Mouse (Mus musculus) G1E-ER4 (cell line): ENCODE results near the gene Angptl3. TPM values are rescaled to one million over a fixed set of nuclear protein-coding genes. Genes with fewer than 3 reads are reported as not detected.

ENCODE experiments used
- GATA1 ChIP-seq: IDR thresholded peaks from one replicate; pipeline ENCODE4 v1.8.0; 2012; ENCODE audit warnings: low read length, inconsistent platforms
- polyA plus RNA-seq: library from polyadenylated mRNA; stranded (reverse); fragments of >175 nt; gene quantifications from 2 replicates; pipeline ENCODE4 v1.2.3, GENCODE M21; 2012

Gene Angptl3
- not detected in 2 replicates for polyA plus RNA-seq

DNA sequence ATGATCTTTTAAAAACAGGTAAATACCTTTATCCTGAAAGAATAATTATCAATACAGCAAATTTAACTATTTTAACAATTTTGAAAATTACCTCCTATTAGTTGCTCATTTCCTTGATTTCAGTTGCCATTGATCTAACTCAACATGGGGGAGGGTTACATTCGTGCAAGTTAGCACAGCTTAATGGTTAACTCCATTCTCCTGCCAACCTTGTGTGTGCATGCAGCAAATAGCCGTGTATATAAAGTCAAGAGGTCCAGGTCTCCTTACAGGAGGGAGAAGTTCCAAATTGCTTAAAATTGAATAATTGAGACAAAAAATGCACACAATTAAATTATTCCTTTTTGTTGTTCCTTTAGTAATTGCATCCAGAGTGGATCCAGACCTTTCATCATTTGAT lies at the start of gene Angptl3:
Gene Angptl3 (plus strand): TSS at position 269 of the 400 bp plus-strand sequence.
- no peak for TF ChIP-seq GATA1

DNA sequence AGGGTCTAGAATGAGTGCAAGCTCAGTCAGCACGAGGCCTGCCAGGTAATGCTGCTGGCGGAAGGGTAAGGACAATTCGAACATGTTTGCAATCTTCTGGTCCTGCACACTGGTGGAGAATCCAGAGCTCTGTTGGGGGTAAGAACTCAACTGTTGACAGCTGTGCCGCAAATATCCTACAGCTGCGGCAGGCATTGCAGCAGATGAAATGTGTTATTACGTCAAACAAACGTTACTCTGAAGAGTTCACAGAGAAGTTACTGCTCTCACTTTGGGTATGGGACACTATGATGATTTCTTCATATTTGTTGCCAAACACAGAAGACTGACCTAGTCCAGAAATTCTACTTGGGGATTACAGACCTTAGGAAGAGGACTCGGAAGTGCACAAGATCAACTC lies 46.1 kb upstream of the Angptl3 start:
- no peak for TF ChIP-seq GATA1

DNA sequence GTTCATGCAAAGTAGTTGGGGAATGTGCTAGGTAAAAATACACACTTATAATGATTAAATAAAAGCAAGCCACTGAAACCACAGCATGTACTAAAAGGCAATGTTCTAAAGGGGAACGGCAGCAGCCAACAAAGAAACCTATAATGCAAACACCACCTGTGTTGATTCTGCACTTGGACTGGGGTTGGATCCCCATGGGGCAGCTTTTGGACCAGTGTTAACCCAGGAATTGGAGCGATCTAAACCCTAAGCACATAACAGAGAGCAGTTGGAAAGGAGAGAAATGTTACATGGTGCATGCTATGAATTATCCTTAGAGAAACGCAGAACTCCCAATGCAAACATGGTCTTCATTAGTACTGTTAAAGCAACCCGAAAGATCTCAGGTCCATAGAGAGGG lies 37.3 kb upstream of the Angptl3 start:
- no peak for TF ChIP-seq GATA1

DNA sequence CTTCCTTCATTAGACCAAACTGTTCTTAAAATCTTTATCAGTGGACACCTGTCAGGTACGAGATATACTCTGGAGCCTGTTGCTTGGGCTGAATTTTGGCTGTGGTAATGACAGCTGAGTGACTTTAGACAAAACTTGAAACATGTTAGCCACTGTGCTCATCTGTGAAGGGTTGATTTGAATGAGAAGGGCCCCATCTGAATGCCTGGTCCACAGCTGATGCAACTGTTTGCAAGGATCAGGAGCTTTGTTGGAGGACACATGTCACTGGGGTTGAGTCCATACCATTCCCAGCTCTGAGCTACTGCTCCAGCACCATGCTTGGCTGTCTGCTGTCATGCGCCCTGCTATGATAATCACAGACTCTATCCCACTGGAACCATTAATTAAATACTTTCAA lies 25.2 kb upstream of the Angptl3 start:
- TF ChIP-seq GATA1, result no peak

DNA sequence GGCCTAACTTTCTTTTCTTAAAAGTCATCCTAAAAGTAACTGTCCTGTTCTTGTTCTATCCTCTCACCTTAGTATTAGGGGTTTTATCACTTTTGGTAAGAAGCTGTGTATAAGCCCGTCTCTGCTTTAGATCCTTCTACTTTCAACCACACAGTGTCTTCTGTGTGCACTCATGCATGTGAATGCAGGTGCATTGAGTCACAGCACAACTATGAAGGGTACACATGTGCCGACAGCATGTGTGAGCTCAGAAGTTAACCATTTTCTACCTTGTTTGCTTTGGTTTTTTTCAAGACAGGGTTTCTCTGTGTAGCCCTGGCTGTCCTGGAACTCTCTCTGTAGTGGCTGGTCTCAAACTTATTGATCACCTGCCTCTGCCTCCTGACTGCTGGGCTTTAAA lies 24.4 kb upstream of the Angptl3 start:
- TF ChIP-seq GATA1, result no peak

DNA sequence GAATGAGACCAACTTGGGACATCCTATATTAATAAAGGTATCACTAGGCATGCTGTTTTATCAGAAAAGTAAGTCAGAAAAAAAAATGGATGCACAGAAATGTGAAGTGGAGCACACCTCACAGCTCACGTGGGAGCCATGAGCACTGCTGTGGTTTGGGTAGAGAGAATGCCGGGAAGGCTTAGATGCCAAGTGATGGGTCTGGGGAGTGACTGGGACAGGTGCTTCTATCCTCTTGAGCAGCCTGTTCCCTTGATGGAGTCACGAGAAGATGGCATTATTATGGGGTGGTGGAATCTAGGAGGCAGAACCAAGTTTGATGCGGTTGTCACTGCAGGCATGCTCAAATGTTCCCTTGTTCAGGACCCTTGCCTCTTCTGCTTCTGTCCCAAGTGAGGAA lies 19.7 kb upstream of the Angptl3 start:
- TF ChIP-seq GATA1, result no peak

DNA sequence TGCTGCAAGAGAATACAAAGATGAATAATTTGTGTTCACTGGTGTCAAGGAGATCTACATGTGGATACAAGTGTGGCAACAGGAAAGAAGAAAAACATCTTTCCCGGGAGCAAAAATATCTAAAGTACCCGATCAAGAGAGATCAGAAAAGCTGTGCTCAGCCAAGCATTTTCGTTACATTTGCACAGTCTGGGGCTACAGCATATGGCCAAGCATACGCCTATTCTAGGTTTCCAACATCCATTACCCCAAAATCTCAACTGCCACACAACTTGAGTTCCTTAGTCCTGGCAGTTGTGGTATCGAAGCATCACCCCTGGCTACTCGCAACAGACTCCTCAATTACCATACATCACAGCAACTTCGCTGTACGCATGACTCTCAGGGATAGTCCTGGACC lies 8.5 kb upstream of the Angptl3 start:
- TF ChIP-seq GATA1, result no peak

DNA sequence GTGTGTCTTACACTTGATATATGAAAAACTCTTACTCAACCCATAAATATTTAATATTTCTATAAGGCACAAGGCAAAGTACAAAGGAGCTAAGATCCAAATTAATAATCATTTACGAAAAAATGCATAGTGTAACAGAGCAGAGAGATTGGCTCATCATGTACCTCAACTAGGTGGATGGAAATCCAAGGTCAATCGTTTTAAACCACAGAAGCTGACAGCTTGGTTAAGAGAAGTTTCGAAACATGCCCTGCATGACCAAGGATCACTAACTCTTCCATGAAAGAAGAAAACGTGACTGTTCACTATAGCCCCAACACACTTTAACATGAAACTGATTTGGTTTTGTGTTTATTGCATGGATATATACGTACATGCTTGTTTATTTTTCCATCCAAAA lies 2.4 kb upstream of the Angptl3 start:
- TF ChIP-seq GATA1, result no peak

DNA sequence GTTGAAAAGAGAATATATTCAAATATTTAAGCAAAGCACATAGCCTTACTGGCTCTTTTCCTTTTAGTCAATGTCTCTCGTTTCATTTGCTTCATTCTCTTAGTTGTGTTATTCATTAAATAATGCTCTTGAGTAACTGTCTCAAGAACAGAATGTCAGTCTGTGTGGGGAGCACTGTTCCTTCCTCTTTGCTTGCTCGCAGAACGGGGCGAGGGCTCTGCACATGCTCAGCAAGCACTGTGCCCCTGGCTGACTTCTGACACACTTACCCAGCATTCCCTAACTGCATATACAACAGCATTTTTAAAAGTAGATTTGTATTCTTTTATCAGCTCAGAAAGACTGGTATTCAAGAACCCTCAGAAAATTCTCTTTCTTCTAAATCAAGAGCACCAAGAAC lies 2.2 kb downstream of the Angptl3 start:
- no peak for TF ChIP-seq GATA1

DNA sequence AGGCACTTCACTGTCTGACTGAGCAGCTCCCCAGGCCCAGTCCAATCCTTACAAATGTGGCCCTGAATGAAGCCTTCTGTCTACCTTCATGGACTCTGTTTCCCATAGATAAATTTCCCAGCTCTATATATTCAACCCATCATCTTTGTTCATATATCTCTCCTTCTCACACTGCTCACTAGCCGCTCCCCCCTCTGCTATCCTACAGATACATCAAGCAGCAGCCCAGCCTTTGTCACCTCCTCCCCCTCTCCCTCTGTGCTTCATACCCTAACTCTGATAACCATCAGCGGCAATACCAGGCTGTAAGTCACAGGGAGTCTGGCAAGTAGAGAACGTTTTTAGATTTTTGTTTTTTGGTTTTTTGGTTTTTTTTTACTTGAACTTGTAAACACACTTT lies 14.1 kb downstream of the Angptl3 start:
- no peak for TF ChIP-seq GATA1

DNA sequence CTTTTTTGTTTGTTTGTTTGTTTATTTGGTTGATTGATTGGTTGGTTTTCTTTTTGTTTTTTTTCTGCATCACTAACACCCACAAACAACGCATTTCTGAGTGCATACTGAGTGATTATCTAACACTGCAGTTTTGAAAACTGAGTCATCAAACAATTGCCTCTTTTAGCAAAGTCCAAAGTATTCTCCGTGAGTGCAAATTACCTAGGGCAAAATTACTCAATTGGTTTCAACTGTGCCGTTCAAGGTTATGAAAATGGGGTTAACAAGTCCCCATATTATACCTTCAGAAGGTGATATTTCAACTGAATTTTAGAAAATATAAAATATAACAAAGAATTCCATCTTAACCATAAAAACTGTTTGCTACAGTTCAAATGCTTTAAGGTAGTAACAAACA lies 15.7 kb downstream of the Angptl3 start:
- no peak for TF ChIP-seq GATA1

DNA sequence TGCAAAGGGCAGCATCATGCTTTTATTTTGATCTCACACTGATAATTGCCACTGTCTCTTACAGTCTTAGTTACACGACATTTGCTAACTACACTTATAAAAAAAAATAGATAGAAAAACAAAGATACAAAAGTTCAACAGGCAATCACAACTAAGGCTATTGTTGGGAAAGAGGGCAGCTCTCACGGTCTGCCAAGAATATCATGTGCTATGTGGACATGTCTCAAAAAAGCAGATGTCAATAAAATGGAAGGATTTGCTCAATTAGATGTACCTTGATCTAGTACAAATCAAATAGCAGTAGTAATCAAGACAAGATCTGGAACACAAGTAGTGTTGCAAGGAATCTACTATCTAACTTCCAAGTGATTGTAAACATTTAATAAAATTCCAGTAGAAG lies 17.8 kb downstream of the Angptl3 start:
- TF ChIP-seq GATA1, result no peak

DNA sequence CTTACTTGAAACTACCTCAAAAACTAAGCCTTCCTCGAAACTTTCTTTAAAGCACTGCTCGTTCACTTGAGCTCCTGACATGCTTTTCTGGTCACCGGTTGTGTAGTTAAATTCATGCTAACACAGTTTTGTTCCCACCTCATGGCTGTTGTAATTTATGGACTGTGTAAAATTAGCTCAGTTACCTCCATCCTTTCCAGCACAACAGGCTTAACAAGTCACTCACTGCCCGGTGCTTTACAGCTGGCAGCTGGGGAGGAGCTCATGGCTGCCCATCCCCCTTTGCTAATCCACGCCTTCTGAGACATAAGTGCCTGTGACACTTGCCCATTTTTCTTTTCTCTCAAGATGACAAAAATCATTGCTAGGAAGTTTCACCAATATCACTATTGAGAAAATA lies 33.8 kb downstream of the Angptl3 start:
- no peak for TF ChIP-seq GATA1

DNA sequence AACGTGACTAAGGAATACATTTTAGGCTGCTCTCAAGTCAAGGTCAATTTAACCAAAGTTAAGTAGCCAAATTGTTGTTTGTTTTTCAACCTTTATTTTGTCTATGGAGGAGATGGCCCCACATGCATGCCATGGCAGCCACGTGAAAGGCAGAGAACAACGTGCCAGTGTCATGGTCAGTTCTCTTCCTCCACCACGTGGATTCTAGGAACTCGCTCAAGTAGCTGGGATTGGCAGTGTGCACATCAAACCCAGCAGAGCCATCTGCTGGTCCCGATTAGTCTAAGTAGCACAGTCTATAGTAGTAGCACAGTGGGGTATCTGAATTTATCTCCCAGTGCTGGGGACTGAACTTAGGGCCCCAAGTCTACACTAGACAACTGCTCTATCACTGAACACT lies 38.1 kb downstream of the Angptl3 start:
- TF ChIP-seq GATA1, result no peak

DNA sequence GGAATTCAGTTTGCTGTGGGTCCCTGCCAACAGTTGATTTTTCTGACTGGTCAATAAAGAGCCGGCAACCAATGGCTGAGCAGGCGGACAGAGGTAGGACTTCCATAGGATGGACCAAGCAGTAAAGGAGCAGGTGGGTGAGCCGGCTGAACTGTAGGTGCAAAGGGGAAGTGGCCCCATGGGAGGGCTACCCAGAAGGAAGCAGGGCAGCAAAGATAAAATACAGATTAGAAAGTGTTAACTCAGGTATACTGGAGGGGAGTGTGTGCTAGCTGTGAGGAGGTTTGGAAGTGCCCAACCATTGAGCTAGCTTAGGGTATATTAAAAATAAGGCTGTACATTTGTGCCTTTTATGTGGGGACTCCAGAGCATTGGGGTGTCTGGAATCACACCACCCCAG lies 47.3 kb downstream of the Angptl3 start:
- no peak for TF ChIP-seq GATA1

DNA sequence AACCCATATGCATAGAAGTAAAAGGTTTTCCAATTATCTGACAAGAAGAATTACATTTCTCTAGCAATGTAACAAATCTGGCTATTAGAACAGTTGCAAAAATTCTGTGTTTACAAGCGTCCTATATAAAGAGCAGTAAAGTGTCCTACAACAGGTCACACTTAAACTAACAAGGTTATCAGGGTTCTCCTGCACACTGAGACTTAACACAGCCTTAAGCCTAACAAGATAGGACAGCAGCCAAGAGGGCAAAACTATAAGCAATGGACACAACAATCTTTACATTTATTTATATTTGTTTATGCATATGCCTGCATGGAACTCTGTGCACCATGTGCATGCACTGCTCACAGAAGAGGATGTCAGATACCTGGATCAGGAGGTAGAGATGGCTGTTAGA lies 50.4 kb downstream of the Angptl3 start:
- TF ChIP-seq GATA1, result no peak

DNA sequence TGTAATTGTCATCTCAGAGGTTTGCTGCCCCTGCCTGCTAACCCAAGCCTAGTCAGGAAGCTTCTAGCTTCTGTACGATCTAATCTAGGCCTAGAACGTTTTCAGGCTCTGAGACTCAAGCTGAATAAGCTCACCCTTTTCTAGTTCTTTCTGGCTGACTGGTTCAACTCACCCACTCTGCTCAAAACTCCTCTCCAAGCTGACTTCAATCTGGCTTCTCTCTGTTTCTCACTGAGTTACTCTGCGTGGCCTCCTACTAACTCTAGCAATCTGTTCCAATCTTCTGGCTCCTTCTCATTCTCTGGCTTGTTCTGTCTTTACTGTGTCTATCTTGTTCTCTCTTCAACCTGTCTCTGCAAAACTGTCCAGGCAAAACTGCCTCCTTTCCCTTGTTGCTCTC lies 53.1 kb downstream of the Angptl3 start:
- TF ChIP-seq GATA1, result no peak

DNA sequence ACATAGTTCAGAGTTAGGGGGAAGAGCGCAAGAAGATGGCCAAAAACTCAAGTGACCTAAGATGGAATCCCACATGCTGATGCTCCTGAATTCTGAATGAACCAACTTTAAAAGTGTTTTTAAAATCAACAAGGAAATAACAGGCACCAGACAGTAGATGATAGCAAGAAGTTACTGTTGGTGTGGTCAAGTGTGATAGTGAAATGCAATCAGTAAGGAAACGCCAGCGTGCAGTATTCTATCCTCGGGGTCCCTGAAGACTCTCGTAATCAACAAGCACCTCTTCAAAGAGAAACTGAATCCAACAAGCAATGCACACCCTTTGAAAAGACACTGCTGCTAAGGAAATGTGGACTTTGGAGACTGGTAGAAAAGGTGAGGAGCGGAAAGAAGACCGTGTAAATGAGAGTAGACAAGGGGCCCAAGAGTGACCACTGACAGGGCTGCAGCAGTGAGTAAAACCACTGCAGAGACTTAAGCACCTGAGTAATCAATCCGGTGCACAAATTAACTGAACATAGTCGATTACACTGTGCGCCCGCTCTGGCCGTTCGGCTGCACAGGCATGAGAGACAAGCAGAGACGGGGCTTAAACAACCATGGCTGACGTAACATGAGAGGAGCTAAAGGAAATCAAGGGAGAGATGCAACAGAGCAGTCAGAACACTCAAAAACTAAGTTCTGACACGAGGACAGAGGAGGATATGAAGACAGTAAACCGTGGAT lies 57.2 kb downstream of the Angptl3 start:
- no peak for TF ChIP-seq GATA1
